Mouse (Mus musculus) midbrain, postnatal 0 days (tissue): ENCODE measurements around the gene Tle6. TPM values are rescaled to one million over a fixed set of nuclear protein-coding genes. Genes with fewer than 3 reads are reported as not detected.

ENCODE experiments used
- ATAC-seq: fragments of 200-750 bp; cut with Nextera tagmentation; 2 replicates; pipeline ENCODE4 v1.8.0; 2017; ENCODE audit warnings: moderate number of reproducible peaks, mild to moderate bottlenecking, moderate TSS enrichment, moderate library complexity; ENCODE audit not compliant: low FRiP score
- DNase-seq: peaks from one replicate; pipeline ENCODE4 v3.0.0-alpha.2; 2015; ENCODE audit warnings: low spot score
- H3K27ac ChIP-seq: fragments of 300-500 bp; sonication (generic); 2 replicates; pipeline ENCODE4 v1.5.1; 2014; ENCODE audit warnings: low read depth, mild to moderate bottlenecking, low read length, mixed read lengths
- H3K27me3 ChIP-seq: fragments of 300-500 bp; sonication (generic); 2 replicates; pipeline ENCODE4 v1.6.1; 2014; ENCODE audit warnings: low read length, control low read depth, mixed read lengths; ENCODE audit not compliant: insufficient read depth
- H3K36me3 ChIP-seq: fragments of 300-500 bp; sonication (generic); 2 replicates; pipeline ENCODE4 v1.6.1; 2014; ENCODE audit warnings: low read length, control low read depth, mixed read lengths; ENCODE audit not compliant: insufficient read depth
- H3K4me1 ChIP-seq: fragments of 300-500 bp; sonication (generic); 2 replicates; pipeline ENCODE4 v1.6.1; 2014; ENCODE audit warnings: mild to moderate bottlenecking, control low read depth, antibody characterized with exemption, low read length, mixed read lengths; ENCODE audit not compliant: insufficient read depth
- H3K4me2 ChIP-seq: fragments of 300-500 bp; sonication (generic); 2 replicates; pipeline ENCODE4 v1.6.1; 2014; ENCODE audit warnings: low read depth, mild to moderate bottlenecking, low read length, mixed read lengths; ENCODE audit not compliant: poor library complexity, severe bottlenecking
- H3K4me3 ChIP-seq: fragments of 300-500 bp; sonication (generic); 2 replicates; pipeline ENCODE4 v1.5.1; 2014; ENCODE audit warnings: low read depth, mild to moderate bottlenecking, low read length, moderate library complexity
- H3K9ac ChIP-seq: fragments of 300-500 bp; sonication (generic); replicated peaks from 2 replicates; pipeline ENCODE4 v1.6.1; 2014; ENCODE audit warnings: mild to moderate bottlenecking, low read length, moderate library complexity, mixed read lengths; ENCODE audit not compliant: poor library complexity, severe bottlenecking
- H3K9me3 ChIP-seq: fragments of 300-500 bp; sonication (generic); 2 replicates; pipeline ENCODE4 v1.6.1; 2016; ENCODE audit warnings: low read length, control low read depth
- CTCF ChIP-seq: IDR thresholded peaks from 2 replicates; pipeline ENCODE4 v1.5.1; 2016; ENCODE audit warnings: antibody characterized with exemption, mild to moderate bottlenecking
- WGBS: fragments of 180-500 bp; shearing (Covaris S2); extraction: QIAGEN DNeasy Blood & Tissue Kit; methylation state at CpG from one replicate; pipeline ENCODE4 v1.1.7; 2014; 5-methylcytosine and 5-hydroxymethylcytosine counted together
- polyA plus RNA-seq: library from polyadenylated mRNA; unstranded; fragments of >200 nt; fragmentation: Nextera tagmentation; extraction: Ambion mirVana; gene quantifications from 2 replicates; pipeline ENCODE4 v1.2.1, GENCODE M21; 2015
- total RNA-seq: library from RNA; depleted of rRNA; stranded (reverse); fragments of >200 nt; gene quantifications from 2 replicates; pipeline ENCODE4 v1.2.3, GENCODE M21; 2014

Tle6 gene
- total and polyA plus RNA-seq, 2 experiments from 2014 or later, result 7.5 to 13.3 TPM

DNA sequence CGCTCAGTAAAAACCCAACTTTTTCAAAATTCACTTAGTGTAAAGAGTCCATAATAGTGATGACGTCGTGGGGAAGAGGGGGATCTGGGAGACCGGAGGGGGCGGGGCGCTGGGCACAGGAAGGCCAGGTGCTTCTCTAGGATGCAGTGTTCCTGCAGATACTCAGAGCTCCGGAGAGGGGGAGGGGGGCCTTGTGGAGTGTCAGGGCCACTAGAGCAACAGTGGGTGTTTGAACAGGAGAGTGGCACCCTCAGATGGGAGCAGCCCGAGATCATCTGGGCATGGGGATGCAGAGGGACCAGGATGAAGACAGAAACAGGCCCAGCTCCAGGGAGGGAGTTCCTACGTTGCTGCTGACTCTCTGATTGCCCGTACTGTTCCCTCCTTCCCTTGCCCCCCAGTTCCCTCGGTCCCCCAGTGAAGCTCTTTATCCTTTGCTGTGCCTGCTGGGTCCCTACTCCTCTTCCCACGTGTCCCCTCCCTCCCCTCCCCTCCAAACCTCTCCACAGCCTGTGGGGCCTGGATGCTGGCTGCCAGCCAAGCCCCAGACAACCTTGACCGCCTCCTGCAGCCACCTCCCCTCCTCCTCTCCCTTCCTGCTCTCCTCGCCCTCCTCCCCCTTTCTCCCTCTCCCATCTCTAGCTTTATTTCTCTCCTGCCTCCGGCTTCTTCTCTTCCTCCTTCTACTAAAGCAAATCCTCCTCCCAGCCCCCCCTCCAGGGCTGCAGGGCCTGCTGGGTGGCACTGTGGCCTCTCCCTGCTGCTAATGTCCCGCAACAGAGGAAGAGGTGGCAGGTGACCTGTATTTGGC lies 32.3 kb downstream of the Tle6 start:
- no peak overlapping the region for H3K4me3 ChIP-seq
- no peaks in the 10 kb centered on the region for H3K9me3 ChIP-seq
- no peak overlapping the region for H3K4me2 ChIP-seq
- H3K4me1 ChIP-seq, result peaks cover 5% of the 10 kb centered on the region
- 14% methylated on average over 15 of the region's 16 CpGs for WGBS
- peak overlapping the region; percentile 19; the same call in 1 of the 2 replicates for H3K9ac ChIP-seq
- peak overlapping the region; percentile 18; the same call in 1 of the 2 replicates for H3K27ac ChIP-seq
- no peak for TF ChIP-seq CTCF
- ATAC-seq, result no peak
- peak; percentile 73 for DNase-seq
- peaks cover 27% of the 10 kb centered on the region for H3K36me3 ChIP-seq
- H3K27me3 ChIP-seq, result peaks cover 14% of the 10 kb centered on the region

GRCm38 (mm10) chr10:81565257-81566228 lies 35.3 kb downstream of the Tle6 start:
- 0 out of 2 replicates have a peak, but pooled peaks cover 3% of the 10 kb centered on the region for H3K27me3 ChIP-seq
- H3K9ac ChIP-seq, result no peak overlapping the region
- peaks cover 27% of the 10 kb centered on the region for H3K36me3 ChIP-seq
- no peak for TF ChIP-seq CTCF
- H3K27ac ChIP-seq, result no peak overlapping the region
- H3K9me3 ChIP-seq, result no peaks in the 10 kb centered on the region
- H3K4me2 ChIP-seq, result no peak overlapping the region
- no peak overlapping the region for H3K4me3 ChIP-seq
- DNase-seq (no peak), ATAC-seq (no peak)
- 35% methylated on average over 18 of the region's 20 CpGs for WGBS
- peaks cover 6% of the 10 kb centered on the region; the same call in 1 of the 2 replicates for H3K4me1 ChIP-seq

GRCm38 (mm10) chr10:81564734-81565133 lies 36.1 kb downstream of the Tle6 start:
- peaks cover 6% of the 10 kb centered on the region; the same call in 1 of the 2 replicates for H3K4me1 ChIP-seq
- TF ChIP-seq CTCF, result peak; percentile 72

DNA sequence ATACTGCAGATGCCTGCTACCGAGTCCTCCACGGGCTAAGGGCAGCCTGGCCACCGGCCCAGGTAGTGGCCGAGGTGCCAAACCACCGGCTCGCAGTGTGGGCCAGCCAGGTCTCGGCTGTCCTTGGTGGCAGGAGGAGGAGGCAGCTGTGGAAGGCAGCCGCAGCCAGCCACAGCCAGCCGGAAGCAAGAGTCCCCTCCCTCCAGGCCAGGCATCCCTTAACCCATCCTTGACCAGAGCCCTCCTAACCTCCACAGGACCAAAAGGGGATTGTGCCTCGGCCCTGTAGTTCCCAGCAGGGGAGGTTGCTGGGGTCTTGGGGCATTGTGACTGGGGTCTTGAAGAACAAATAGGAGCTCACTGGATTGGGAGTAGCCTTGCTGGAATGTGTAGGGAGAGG lies 36.7 kb downstream of the Tle6 start:
- TF ChIP-seq CTCF, result no peak
- no peak overlapping the region for H3K4me3 ChIP-seq
- no peak overlapping the region for H3K27ac ChIP-seq
- DNase-seq, result peak; percentile 35
- WGBS, result 11% methylated on average over 10 of the region's 10 CpGs
- peaks cover 6% of the 10 kb centered on the region; the same call in 1 of the 2 replicates for H3K4me1 ChIP-seq
- peak overlapping the region; percentile 34 for H3K4me2 ChIP-seq
- H3K9me3 ChIP-seq, result no peaks in the 10 kb centered on the region
- H3K36me3 ChIP-seq, result peaks cover 27% of the 10 kb centered on the region
- H3K9ac ChIP-seq, result peak overlapping the region; percentile 33; the same call in 1 of the 2 replicates
- ATAC-seq, result peak; percentile 14; the same call in 1 of the 2 replicates
- 0 out of 2 replicates have a peak, but pooled peaks cover 3% of the 10 kb centered on the region for H3K27me3 ChIP-seq

More at GRCm38 (mm10) chr10:81564734-81565133, 36.1 kb downstream of the Tle6 start:
- DNase-seq, result peak; percentile 46
- H3K27ac ChIP-seq, result no peak overlapping the region
- no peak overlapping the region for H3K9ac ChIP-seq
- H3K36me3 ChIP-seq, result peaks cover 27% of the 10 kb centered on the region
- no peak overlapping the region for H3K4me3 ChIP-seq
- H3K9me3 ChIP-seq, result no peaks in the 10 kb centered on the region
- 47% methylated on average over 9 of the region's 10 CpGs for WGBS
- ATAC-seq, result no peak
- H3K4me2 ChIP-seq, result no peak overlapping the region
- 0 out of 2 replicates have a peak, but pooled peaks cover 3% of the 10 kb centered on the region for H3K27me3 ChIP-seq

- Histone ChIP-seq H3K4me3 (no peak overlapping the region), H3K4me1 (peaks cover 6% of the 10 kb centered on the region; the same call in 1 of the 2 replicates), H3K27ac (no peak overlapping the region), H3K9me3 (no peaks in the 10 kb centered on the region), H3K9ac (no peak overlapping the region), H3K27me3 (0 out of 2 replicates have a peak, but pooled peaks cover 3% of the 10 kb centered on the region), H3K4me2 (no peak overlapping the region), H3K36me3 (peaks cover 27% of the 10 kb centered on the region)
- WGBS, result 60% methylated on average over 6 of the region's 6 CpGs
- no peak for ATAC-seq
- no peak for TF ChIP-seq CTCF
- no peak for DNase-seq
These were observed 37.4 kb downstream of the Tle6 start for GRCm38 (mm10) chr10:81563481-81563880.
